Mouse (Mus musculus) ovary, postnatal 14 days (tissue): ENCODE results near the gene Opa3.

Source experiments
- DNase-seq: peaks from one replicate; pipeline ENCODE4 v3.0.0; 2022; ENCODE audit warnings: low spot score

The Opa3 gene

DNA sequence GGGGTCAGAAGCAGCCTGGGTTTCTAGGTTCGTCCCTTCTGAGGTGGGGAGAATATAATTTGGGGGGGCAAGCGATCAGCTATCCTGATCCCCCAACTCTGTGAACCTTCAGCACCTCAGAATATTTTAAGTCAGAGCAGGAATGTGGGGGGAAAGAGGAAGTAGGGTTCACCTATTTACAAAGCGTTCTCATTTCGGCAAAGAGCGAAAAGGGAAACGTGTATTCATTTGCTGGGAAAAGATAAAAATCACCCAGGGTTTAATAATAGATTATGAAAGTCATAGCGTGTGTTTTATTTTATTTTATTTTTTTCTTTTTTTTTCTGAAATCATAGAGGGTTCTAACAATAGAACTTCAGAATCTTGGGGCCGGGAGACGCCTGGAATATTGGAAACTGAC is 13.2 kb upstream of the Opa3 start:
- DNase-seq: no peak

DNA sequence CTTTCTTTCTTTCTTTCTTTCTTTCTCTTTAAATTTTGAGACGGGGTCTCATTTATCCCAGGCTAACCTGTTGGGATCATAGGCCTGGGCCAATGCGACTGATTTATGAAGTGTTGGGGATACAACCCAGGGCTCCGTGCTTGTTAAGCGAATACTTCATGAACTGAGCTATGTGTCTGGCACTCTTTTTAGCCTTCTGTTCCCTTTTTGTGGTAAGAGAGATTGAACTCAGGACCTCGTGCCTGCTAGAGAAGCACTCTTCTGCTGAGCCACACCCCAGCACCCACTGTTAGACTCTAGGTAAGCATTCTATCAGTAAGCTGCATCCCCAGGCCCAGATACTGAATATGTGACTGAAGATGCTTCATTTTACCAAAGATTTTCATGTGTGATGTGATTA is 10.6 kb upstream of the Opa3 start:
- no peak for DNase-seq

DNA sequence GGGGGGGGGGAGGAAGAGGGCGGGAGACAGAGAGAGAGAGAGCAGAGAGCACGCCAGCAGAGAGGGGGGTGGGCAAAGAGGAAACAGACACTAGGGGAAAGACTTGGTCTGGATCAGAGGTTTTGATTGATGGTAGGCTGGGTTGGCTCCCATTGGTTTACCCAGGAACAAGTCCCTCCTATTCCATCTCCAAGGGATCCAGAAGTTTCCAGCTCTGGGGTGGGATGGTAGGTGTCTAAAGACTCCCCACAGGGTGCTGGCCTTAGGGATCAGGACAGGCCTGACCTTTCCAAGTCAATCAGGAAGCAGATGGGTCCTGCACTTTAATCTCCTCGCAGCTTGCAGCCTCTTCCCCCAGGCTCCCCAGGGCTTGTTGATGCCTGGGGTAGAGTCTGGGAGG is 10.2 kb upstream of the Opa3 start:
- DNase-seq: no peak

DNA sequence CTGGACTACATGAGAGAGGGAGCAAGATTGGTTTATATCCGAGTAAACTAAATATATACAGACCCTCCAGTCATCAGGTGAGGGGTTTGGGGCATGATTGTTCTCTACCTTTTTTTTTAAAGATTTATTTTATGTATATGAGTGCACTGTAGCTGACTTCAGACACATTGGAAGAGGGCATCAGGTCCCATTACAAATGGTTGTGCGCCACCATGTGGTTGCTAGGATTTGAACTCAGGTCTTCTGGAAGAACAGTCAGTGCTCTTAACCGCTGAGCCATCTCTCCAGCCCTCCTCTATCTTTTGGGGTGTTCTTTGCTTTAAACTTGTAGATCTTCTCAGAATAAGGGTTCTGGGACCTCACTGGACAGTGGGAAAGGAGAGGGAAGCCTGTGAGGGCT is 8.1 kb upstream of the Opa3 start:
- DNase-seq: no peak

DNA sequence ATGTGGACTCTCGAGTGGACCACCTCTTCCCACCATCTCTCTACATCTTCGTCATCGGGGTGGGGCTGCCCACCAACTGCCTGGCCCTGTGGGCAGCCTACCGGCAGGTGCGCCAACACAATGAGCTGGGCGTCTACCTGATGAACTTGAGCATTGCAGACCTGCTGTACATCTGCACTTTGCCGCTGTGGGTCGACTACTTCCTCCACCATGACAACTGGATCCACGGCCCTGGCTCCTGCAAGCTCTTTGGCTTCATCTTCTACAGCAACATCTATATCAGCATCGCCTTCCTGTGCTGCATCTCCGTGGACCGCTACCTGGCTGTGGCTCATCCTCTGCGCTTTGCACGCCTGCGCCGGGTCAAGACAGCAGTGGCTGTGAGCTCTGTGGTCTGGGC is 5.9 kb upstream of the Opa3 start:
- no peak for DNase-seq

DNA sequence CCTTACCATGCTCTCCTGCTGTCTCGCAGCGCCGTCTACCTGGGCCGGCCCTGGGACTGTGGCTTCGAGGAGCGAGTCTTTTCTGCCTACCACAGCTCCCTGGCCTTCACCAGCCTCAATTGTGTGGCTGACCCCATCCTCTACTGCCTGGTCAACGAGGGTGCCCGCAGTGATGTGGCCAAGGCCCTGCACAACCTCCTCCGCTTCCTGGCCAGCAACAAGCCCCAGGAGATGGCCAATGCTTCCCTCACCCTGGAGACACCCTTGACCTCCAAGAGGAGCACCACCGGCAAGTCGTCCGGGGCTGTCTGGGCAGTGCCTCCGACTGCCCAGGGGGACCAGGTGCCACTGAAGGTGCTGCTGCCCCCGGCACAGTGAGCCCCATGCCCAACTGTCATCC is 5.3 kb upstream of the Opa3 start:
- DNase-seq: no peak

DNA sequence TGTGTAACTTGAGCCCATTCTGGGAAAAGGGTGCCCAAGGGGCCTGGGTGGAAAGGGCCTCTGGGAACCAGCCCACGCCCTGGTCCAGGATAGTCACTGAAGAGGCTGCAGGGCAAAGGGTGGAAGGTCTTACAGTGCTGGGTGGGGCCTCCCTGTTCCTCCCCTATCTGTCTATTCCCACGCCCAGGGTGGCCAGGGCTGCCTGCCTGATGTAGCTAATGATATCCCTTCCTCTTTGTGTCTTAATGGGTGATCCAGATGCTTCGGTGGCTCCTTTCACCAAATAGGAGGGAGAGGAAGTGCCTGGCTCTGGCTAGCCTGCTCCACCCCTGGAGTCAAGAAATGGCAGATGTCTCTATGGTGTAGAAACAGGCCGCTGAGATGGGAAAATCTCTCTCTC is 3.2 kb upstream of the Opa3 start:
- no peak for DNase-seq

DNA sequence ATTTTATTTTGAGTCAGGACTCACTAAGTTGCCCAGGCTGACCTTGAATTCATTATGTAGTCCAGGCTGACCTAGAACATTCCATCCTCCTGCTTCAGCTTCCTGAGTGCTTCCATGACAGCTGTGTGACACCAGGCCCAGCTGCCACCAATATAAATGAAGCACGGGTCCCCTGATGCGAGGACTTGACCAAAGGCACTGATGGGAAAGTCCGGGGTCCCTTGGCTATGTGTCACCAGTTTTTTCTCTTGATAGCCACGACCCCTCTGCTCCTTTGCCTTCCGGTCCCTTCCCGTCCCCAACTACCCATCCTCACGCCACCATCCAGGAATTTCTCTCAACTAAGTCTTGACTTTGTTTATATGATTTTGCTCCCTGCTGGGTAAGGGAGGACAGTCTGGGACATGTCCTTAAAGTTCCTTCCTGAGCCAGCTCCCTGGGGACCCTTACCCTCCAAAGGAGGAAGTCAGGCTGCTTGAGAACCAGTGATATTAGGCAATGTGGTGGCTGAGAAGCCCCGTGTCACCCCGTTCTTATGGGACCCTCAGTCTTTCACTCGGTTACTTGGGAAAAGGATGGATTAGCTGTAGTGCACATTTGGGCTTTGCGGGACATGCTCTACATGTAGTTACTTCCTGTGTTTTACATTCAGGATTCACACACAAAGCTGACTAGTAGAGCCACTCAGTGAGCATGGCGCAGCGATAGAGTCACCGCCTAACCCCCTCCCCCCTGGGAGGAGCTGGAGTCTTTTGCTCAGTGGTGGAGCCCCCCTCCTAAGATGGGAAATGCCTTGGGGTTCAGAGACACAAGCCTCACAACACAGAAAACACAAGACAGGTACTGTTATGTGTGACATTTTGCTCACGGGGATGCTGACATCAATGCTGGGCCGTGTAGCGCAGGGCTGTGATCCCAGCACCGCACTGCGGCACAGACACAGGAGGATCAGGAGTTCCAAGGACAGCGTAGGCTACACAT is 1.0 kb upstream of the Opa3 start:
- peak; percentile 21 for DNase-seq

DNA sequence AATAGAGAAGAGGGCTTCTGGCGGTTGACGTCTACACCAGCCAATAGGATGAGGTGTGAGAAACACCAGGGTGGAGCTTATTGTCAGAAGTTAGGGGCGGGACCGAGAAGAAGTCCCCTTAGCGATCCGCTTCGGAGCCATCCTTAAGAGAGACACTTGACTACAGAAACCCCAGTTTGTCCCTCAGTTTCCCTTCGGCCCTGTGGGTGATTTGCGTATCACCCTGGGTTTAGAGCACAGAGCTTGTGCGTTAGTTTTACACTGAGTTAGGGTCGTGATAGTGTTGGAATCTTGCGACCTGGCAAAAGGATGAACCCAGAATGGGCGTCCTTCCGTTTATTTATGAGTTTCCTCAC is 637 bp downstream of the Opa3 start:
- no peak for DNase-seq

DNA sequence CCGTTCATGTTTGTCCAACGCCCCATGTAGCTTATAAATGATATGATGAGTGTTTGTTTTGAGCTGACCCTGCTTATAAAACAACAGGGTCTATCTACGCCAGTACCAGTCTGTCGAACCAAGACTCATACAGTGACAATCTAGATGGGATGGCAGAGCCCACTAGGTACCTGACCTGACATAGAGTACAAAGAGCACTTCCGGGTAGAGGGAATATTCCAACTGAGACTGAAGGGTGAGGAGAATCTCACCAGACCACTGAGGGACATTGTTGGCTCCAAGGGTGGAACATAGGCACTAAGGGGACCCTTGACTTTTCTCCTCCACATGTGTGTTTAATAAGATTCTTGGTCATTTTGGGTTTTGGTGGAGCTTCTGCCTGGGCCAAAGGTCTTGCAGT is 1.3 kb downstream of the Opa3 start:
- DNase-seq: no peak

DNA sequence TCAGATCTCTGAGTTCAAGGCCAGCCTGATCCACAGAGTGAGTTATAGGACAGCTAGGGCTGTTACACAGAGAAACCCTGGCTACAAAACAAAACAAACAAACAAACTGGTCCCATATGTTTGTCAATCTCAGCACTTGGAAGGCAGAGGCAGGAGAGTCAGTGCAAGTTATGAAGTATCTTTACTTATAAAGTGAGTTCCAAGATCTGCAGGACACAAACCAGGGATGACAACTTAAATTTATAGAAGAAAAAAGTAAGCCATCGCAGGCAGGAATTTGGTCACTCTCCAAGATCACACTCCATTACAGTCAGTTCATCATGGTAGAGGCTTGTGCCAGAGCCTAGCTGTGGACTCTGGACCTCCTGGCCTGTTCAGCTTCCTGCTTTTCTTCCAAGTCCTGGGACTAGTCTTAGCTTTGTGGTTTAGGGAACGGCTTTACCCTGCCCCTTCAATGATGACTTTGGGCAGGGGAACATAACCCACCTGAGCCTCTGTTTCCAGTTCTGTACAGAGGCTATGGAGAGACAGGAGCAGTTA is 2.0 kb downstream of the Opa3 start:
- no peak for DNase-seq

DNA sequence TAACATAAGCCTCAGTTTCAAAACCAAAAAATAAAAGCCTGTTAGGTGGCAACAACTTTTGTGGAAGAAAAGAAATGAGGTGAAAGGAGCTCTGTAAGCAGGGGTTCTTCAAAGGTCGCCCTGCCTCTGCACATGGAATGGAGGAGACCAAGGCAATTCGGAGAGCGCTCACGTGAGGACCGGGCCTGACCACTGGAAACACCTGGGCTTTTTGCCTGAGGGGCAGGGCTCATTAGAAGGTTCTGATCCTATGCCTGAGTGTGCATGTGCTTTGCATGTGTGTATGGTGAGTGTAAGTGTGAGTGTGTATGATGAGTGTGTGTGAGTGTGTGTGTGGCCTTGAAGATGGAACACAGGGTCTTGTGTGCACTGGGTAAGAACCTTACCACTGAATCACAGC is 2.8 kb downstream of the Opa3 start:
- DNase-seq: no peak

DNA sequence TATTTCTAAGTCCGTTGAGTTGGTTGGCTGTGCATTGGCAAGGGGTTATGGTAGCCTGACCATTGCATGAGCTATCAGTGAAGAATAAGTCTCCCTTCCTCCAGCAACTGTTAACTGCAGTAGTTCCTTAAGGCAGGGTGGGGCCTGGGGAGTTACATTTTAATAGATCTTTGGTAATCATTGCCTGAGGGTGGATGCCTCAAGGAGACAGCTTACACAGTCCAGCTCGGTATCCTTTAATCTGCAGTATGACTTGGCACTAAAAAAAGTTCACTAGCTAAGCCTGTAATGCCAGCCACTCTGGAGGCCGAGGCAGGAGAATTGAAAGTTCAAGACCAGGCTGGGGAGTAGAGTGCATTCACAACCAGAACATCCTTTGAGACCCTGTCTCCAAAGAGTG is 3.7 kb downstream of the Opa3 start:
- DNase-seq: no peak

DNA sequence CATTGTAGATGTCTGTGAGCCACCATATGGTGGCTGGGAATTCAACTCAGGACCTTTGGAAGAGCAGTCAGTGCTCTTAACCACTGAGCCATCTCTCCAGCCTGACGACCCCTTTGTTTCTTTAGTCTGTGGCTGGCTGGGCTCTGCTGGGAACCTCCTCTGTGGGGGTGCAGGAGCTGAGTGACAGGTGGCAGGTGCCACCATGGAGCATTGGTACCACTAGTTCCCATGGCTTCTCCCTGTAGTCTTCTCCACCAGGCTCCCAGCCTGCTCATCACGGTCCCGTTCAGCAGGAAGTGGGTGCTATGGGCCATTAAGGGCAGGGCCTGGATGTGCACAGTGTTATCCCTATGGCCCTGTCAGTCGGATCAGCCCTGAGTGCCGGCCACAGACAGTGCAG is 6.5 kb downstream of the Opa3 start:
- no peak for DNase-seq

DNA sequence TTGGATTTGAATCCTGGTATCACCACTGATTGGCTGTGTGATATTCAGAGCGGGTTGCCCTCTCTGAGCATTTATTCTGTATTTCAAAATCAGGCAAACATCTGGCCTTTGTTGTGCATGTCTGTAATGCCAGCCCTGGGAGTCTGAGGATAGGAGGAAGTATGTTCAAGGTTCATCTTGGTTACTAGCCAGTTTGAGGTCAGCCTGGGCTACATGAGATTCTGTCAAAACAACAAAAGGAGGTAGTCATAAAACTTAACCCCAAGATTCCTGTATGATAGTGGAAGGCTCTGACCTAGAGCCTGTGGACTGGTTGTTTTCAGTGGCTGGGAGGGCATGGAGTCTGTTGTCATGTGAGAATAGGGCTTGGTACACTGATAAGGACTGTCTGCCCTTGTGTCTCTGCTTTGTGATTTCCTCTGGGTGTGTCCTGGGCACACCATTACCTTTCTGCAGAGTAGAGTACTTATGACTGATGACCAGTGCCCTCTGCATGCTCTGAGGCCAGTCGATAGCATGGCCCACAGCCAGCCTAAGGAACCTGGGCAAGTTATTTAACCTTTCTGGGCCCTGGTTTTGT is 7.0 kb downstream of the Opa3 start:
- DNase-seq: no peak

DNA sequence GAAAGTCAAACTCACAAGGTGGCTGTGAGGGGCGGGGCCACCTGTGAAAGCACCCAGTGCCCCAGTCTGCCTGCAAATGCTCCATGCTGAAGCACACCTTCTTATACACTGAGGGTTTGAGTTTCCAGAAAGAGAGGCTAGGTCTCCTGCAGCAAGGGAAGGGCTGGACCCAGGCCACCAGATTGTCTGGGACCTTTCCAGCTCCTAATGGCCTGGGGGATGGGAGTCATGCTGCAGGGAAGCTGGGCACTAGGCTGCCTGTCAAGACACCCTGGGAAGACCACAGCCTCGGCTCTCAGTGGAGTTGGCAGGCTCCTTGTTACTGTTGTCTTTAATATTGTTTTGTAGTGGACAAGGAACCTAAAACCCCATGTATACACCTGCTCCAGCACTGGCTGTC is 8.3 kb downstream of the Opa3 start:
- DNase-seq: no peak

DNA sequence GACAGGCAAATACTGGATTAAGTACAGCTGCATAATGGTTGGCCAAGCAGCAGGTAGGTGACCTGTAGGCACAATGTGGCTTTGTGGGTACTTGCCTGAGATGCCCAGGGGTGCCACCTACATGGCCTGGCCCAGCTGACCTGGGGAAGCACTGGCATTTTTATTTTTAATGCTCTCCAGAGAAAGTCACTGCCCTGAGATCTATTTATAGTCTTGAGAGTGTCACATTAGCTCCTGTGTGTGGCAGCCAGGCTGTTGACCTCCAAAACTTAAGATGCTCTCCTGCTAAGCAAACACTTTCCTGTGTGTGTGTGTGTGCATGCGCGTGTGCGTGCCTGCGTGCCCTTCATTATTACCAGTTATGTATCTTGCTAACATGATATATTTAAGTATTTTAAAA is 10.2 kb downstream of the Opa3 start:
- no peak for DNase-seq

DNA sequence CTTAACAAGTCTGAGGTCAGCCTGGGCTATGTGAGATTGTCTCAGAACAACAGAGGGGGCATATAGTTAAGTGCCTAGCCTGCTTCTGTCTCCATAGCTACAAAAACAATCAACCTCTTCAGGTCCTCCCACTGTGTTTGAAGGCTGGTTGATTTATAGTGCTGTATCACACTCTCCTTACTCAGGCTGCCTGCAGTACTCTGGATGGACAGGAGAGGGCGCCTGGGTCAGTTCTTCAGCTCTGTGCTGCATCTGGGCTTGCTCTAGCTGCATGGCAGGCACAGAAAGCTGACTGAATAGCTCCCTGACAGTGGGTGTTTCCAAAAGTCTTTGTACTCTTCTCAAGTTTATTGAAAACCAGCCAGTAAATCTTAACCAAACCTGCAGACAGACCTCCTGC is 11.3 kb downstream of the Opa3 start:
- DNase-seq: peak; percentile 89

DNA sequence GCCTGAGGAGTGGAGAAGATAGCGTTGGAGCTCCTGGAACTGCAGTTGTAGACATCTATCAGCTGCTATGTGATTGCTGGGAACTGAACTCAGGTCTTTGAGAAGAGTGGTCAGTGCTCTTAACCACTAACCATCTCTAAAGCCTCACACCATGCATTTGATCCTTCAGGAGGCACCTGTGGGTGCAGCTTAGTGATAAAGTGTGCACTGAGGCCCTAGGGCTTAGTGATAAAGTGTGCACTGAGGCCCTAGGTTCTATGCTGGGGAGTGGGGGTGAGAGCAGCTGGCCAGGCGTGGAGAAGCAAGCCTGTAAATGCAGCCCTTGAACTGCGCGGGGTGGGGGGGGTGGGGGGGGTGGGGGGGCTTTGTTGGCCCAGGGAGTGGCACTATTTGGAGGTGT is 11.9 kb downstream of the Opa3 start:
- DNase-seq: no peak

DNA sequence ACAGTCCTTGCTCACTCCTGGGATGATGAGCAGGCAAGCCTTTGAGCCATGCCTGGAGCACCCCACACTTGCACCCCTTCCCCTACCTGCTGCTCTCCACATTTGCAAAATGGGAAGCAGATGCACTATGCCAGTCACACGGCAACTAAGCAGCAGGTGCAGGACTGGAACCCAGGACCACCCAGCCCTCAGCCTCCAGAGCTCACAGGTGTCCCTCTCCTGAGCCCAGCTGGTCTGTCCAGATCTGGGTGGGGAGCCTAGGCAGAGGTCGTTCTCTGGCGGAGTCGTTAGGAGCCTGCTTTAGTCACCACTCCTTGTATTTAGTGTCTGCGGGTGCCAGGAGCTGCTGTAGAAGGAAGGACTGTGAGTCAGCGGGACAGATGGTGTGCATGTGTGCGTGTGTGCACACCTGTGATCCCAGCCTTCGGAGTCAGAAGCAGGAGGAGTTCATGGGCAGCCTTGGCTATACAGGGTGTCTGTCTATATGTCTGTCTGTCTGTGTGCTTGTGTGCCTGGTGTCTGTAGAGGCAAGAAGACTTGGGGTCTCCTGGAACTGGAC is 12.8 kb downstream of the Opa3 start:
- no peak for DNase-seq

DNA sequence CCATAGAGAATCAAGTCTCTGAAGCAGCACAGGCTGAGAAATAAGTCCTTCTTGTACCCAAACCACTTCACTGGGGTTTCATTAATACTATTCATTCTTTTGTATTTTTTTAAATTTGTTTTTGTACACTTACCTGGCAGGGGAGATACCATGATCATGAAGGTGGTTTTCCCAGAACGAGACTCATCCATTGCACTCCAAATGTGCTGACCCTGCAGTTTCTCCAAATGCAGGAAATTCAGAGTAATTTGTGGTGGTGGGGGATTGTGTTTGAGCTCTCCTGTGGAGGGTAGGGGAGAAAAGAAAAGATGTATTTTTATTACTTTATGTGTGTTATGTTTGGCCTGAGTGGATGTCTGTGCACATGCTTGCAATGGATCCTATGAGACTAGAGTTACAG is 13.9 kb downstream of the Opa3 start:
- no peak for DNase-seq

DNA sequence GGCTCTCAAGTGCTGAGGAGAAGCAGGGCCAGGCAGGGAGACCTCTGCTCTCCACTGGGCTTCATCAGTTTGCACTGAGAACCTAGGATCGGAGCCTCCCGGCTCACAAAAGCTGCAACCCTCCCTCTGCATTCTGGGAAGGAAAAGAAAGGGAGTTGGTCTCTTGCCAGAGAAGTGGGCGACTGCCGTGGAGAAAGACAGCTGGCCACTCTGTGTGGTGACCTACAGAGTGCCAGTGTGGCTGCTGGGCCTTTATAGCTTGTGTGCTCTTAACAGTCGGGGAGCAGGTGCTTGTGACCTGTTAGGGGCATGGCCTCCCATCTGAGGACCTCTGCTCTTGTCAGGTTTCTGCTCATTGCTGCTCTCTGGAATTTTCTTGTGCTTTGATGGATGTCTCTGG is 15.7 kb downstream of the Opa3 start:
- DNase-seq: no peak

DNA sequence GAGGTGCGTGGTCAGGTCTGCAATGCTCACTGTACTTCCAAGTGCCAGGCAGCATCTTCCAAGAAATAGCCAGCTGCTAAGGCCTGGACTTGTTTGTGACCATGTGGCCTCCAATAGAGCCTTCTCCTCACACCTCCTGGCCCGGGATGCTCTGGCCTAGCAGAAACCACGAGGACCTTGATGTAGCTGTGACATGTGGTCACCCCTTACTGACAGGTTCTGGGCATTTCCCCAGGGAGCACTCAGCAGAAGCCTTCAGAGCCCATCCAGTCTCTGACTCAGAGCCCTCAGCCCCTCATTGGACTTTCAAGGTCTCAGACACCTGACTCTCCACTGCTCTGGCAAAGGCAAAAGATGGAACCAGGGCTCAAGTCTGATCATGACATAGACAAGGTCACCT is 16.9 kb downstream of the Opa3 start:
- no peak for DNase-seq
